Mouse (Mus musculus) neural tube, embryonic 10.5 days (tissue): ENCODE data around the gene Mamstr.

ENCODE experiments used
- DNase-seq: peaks from one replicate; pipeline ENCODE4 v3.0.0-alpha.2; 2017; ENCODE audit warnings: low spot score; ENCODE audit errors: extremely low spot score

Gene Mamstr

GRCm38 (mm10) chr7:45628364-45629294 lies 11.1 kb upstream of the Mamstr start:
- DNase-seq: peak; percentile 86

DNA sequence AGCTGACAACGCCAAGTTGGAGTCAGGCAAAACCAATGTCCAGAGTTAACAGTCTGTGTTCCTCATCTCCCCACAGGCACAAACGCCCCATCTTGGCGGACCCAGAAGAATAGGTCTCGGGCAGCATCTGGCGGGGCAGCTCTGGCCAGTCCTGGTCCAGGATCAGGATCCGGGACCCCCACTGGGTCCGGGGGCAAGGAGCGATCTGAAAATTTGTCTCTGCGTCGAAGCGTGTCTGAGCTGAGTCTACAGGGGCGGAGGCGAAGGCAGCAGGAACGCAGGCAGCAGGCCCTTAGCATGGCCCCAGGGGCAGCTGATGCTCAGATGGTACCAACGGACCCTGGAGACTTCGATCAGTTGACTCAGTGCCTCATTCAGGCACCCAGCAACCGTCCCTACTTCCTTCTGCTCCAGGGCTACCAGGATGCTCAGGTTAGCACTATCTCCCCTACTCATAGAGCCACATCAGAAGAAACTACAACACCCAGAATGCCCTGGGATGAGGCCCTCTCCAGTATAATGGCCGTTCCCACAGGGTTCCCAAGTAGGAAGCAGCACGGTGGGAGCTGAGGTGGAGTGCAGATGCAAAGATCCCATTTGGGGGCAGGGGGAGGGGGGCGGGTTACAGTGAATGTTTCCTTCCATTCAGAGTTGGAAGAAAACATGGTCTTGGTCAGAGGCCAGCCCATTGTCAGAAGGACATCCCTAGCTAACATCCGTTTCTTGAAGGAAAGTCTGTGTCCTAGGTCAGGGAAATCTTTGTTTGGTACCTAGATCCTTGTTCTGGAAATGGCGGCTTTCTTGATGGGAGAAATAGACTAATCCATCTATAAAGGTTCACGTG lies 9.5 kb upstream of the Mamstr start:
- DNase-seq: no peak

- no peak for DNase-seq
Measured at GRCm38 (mm10) chr7:45632499-45632898, 7.3 kb upstream of the Mamstr start.

DNA sequence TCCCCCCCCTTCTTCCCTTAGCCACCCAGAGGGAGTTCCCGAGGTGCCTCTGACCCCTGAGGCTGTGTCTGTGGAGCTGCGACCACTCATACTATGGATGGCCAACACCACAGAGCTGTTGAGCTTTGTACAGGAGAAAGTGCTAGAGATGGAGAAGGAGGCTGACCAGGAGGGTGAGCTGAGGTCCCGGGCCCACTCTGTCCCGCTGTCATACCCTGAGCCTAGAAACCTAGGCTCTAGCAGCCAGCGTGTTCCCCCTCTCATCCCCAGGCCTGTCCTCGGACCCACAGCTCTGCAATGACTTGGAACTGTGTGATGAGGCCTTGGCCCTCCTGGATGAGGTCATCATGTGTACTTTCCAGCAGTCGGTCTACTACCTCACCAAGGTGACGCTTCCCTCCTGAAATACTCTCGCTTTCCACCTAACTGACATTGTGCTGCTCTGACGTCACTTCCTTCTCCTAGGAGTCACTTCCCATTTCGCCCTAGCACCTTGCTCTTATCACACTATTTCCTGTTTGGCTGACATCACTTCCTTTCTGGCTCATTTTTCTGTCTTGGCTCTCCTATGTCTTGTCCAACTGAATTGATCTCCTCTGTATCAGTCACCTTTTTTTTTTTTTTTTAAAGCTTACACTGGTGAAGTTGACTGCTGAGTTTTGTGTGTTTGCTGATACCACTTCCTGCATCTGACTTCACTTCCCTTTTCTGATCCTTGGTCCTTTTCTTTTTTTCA lies 4.7 kb upstream of the Mamstr start:
- no peak for DNase-seq

GRCm38 (mm10) chr7:45635711-45636688 lies 3.8 kb upstream of the Mamstr start:
- DNase-seq: no peak

GRCm38 (mm10) chr7:45637710-45638109 lies 2.1 kb upstream of the Mamstr start:
- DNase-seq: no peak

DNA sequence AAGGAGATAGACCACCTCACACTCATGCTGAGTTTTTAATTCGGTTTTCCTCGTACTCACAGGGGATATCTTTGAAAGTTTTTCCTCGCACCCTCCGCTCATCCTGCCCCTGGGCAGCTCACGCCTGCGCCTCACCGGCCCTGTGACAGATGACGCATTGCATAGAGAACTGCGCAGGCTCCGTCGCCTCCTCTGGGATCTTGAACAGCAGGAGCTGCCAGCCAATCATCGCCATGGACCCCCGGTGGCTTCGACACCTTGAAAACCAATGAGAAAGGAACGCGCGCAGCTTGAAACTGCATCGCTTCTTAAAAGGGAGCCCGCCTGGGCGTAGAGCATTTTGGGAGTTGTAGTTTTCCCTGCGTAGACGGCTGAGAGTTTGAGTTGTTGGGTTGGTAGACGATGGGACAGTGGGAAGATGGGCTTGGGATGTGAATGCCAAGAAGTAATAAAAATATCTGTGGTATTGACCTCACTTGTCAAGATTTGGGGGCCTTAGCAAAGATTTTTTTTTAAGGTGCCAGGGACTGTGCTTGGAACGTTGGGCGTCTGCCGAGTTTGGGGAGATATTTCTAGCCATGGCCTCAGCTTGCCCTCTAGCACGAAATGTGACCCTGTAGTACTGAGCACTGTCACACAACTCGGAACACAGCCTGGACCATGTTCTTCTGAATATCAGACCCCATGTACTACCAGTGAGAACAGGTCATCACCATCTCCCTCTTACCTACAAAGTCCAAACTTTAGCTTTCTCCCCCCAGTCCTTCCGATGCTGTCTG lies 965 bp upstream of the Mamstr start:
- DNase-seq: peak; percentile 90

- DNase-seq: no peak
Measured at GRCm38 (mm10) chr7:45640191-45640957, 597 bp downstream of the Mamstr start.

- no peak for DNase-seq
Measured at GRCm38 (mm10) chr7:45641391-45642040, 1.7 kb downstream of the Mamstr start.

DNA sequence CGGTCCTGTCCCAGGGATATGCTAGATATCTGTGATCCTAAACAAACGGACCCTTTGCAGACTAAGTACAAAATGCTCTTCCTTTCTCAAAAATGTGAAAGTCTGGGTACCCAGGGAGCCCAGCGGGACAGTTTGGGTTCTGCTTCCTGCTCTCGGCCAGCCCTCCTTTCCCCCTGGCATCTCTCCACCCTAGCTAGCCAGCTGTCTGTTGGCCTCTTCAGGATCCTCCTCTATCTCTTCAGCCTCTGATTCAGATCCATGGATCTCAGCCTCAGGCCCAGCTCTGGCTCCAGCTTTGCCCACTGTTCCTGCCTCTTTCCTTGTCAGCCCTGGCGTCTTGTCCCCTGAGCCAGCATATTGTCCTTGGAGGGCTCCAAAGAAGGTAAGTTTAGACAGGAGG lies 2.3 kb downstream of the Mamstr start:
- DNase-seq: no peak

- DNase-seq: no peak
Measured at GRCm38 (mm10) chr7:45642503-45643255, 2.9 kb downstream of the Mamstr start.

- DNase-seq: peak; percentile 96
Measured at GRCm38 (mm10) chr7:45643441-45644178, 3.8 kb downstream of the Mamstr start.

GRCm38 (mm10) chr7:45644183-45644582 lies 4.4 kb downstream of the Mamstr start:
- peak; percentile 59 for DNase-seq

DNA sequence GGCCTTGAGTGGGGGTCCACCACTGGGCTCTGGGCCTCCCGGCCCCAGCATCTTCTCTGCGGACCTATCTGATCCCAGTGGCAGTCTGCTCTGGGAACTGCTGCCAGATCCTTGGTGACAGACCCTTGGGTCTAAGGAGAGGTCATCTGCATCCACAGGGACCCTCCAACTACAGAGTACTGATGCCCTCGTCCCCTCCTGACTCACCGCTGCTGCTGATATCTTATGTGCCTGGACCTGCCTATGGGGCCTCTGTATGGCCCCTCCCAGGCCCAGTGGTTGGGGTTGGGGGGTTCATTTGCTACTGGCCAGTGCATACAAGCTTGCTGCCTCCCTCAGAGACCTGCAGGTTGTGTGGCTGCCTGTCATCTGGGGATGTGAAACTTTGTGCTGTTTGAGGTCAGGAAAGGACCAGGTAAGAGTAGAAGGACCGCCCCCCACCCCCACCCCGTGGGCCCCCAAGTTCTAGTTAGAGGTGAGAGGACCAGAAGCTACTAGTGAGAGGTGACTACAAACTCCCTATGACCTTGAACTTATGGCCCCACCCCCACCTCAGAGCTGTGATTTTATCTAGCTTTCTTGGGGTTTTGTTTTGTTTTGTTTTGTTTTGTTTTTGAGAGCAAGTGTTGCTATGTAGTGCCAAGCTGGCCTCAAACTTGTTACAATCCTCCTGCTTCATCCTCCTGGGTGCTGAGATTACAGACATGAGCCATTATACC lies 5.3 kb downstream of the Mamstr start:
- no peak for DNase-seq

DNA sequence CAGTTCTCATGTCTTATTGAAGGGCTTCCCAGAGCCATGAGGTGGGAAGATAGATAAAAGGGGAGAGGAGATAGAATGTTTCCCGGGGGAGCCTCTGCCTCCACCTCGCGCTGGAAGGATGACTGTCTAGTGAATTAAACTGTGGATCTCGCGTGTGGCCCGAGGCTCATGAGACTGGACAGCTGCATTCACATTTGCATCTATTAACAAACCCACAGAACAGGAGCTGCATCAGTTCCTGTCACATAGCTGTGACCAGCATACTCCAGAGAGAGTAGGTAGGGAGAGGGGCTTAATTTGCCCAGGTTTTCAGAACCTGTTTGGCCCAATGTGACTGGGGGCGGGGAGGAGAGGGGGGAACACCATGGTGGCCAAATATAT lies 5.8 kb downstream of the Mamstr start:
- no peak for DNase-seq

- DNase-seq: no peak
Measured at GRCm38 (mm10) chr7:45646671-45647070, 6.9 kb downstream of the Mamstr start.
